Mouse (Mus musculus): Measurements from ENCODE around the gene Zbtb11. TPM values are rescaled to one million over a fixed set of nuclear protein-coding genes. Genes with fewer than 3 reads are reported as not detected.

Gene Zbtb11
- 17.6 and 19.0 TPM in 2 replicates for total RNA-seq (2012; rRNA removed)
- 10 to 100 TPM in 1 of 2 experiments, not detected in 1; 12.5 TPM for polyA plus RNA-seq (2012; ENCODE audit: insufficient read depth in 1 of 2, insufficient read length in 2 of 2, low read depth in 1 of 2, low replicate concordance in 2 of 2, missing spikeins in 1 of 2)

DNA sequence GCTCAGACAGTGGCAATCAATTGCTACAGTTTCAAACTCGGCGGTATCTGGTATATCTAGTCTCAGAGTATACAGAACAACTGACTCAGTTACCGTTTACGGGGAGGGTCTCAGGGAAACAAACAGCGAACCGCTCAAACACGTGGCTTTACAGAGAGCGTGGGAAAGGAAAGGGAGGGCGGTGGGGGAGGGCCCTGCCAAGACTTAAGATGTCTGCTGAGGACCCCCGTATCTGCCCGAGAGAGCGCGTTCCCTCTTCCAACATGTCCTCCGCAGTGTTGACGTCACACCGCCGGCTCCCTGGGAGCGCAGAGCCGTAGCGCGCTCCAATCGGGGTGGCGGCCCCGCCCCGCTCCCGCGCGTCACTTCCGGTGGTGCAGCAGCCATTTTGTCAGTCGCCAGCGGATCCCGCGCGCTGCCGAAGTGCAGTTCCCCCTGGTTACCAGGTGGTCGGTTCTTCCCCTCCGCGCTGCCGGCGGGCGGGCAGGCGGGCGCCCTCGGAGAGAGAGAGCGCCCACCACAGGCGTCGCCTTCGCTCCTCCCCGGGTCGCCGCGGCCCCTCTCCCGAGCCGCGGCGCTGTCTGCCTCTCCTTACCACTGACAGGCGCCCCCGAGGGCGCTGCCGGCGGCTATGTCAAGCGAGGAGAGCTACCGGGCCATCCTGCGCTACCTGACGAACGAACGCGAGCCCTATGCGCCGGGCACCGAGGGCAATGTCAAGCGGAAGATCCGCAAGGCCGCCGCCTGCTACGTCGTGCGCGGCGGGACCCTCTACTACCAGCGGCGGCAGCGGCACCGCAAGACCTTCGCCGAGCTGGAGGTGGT is at the start of gene Zbtb11:
Gene Zbtb11 (plus strand): TSS at position 453 of the 825 bp plus-strand sequence.
- Histone ChIP-seq H3K9ac (ENCODE audit: control insufficient read depth, low read depth, low read length, poor library complexity, severe bottlenecking) (peak within 1 kb of the TSS; percentile 77), H3K79me2 (ENCODE audit: control insufficient read depth, insufficient read depth, low read length, poor library complexity) (peaks cover 51% of the 10 kb centered on the region), H3K4me3 (ENCODE audit: control insufficient read depth in 1 of 2, insufficient read depth in 1 of 2, low read depth in 2 of 2, low read length in 2 of 2) (peak within 1 kb of the TSS; percentile 67 to 71), H3K9me3 (replicated peaks; ENCODE audit: insufficient read depth, low read length) (no peaks in the 10 kb centered on the region), H3K27me3 (ENCODE audit: control insufficient read depth in 1 of 2, insufficient read depth in 2 of 2, low read length in 2 of 2) (no peaks in the 10 kb centered on the region), H3K27ac (ENCODE audit: control insufficient read depth, low read depth, low read length) (peak within 1 kb of the TSS; percentile 85), H3K4me1 (ENCODE audit: control insufficient read depth in 1 of 2, insufficient read depth in 2 of 2, low read length in 2 of 2) (peaks cover 4 to 25% of the 10 kb centered on the region in 2 experiments), H3K36me3 (ENCODE audit: control insufficient read depth in 1 of 2, insufficient read depth in 2 of 2, low read length in 2 of 2) (peaks cover 26 to 56% of the 10 kb centered on the region in 2 experiments)
- TF ChIP-seq E2F4 (IDR thresholded peaks at IDR 0.05; ENCODE audit: borderline replicate concordance, low read depth, low read length) (peak; percentile 64; the same call in 1 of the 2 replicates), POLR2AphosphoS2 (IDR thresholded peaks at IDR 0.05; ENCODE audit: low read length) (peak; percentile 93), USF1 (IDR thresholded peaks at IDR 0.05; ENCODE audit: low read depth, low read length) (peak; percentile 78), HCFC1 (IDR thresholded peaks at IDR 0.05; ENCODE audit: low read depth, low read length) (peak; percentile 95), MXI1 (IDR thresholded peaks at IDR 0.05; ENCODE audit: low read depth, low read length) (peak; percentile 100), ETS1 (IDR thresholded peaks at IDR 0.05; ENCODE audit: low read depth, low read length) (peak; percentile 86), MAZ (IDR thresholded peaks at IDR 0.05; ENCODE audit: low read depth, low read length) (peak; percentile 91), SMC3 (IDR thresholded peaks at IDR 0.05; ENCODE audit: low read depth, low read length) (no peak; the same call in none of the 2 replicates), JUND (IDR thresholded peaks at IDR 0.05; ENCODE audit: low read depth, low read length) (no peak), ZC3H11A (IDR thresholded peaks at IDR 0.05; ENCODE audit: low read depth, low read length) (no peak), ZMIZ1 (IDR thresholded peaks at IDR 0.05; ENCODE audit: low read depth, low read length) (peak; percentile 67), MYB (IDR thresholded peaks at IDR 0.05; ENCODE audit: low read depth, low read length) (peak; percentile 69; the same call in 1 of the 2 replicates), EP300 (IDR thresholded peaks at IDR 0.05; ENCODE audit: low read depth in 1 of 2, low read length in 2 of 2) (peak in 1 of 2 experiments; percentile 50; a peak in 3 of 4 replicates), NRF1 (IDR thresholded peaks at IDR 0.05; ENCODE audit: insufficient read depth, low read depth, low read length, poor library complexity, severe bottlenecking) (peak; percentile 59), MAX (IDR thresholded peaks at IDR 0.05; ENCODE audit: low read length) (peak; percentile 99), NELFE (IDR thresholded peaks at IDR 0.05; ENCODE audit: low read depth, low read length) (peak; percentile 78), CTCF (IDR thresholded peaks at IDR 0.05 in 2 of 3, conservative IDR thresholded peaks at IDR 0.05 in 1 of 3; ENCODE audit: control insufficient read depth in 1 of 3, insufficient read depth in 1 of 3, low read depth in 2 of 3, low read length in 3 of 3, poor library complexity in 1 of 3, severe bottlenecking in 1 of 3) (no peak), POLR2AphosphoS5 (IDR thresholded peaks at IDR 0.05; ENCODE audit: borderline replicate concordance, low read depth, low read length) (peak; percentile 53; the same call in 1 of the 2 replicates), POLR2A (IDR thresholded peaks at IDR 0.05; ENCODE audit: control insufficient read depth in 1 of 2, insufficient read depth in 1 of 2, low read depth in 1 of 2, low read length in 2 of 2, poor library complexity in 1 of 2) (peak in 1 of 2 experiments; percentile 75), USF2 (IDR thresholded peaks at IDR 0.05; ENCODE audit: borderline replicate concordance in 1 of 2, insufficient read depth in 1 of 2, low read depth in 1 of 2, low read length in 2 of 2) (no peak), MYC (IDR thresholded peaks at IDR 0.05; ENCODE audit: low read depth, low read length) (peak; percentile 99), BHLHE40 (IDR thresholded peaks at IDR 0.05; ENCODE audit: borderline replicate concordance, low read depth, low read length) (0 out of 2 replicates have a peak, but pooled peaks have one; percentile 35), CHD2 (IDR thresholded peaks at IDR 0.05; ENCODE audit: low read length) (peak; percentile 64), SIN3A (IDR thresholded peaks at IDR 0.05; ENCODE audit: low read length) (peak; percentile 97), ZKSCAN1 (IDR thresholded peaks at IDR 0.05; ENCODE audit: low read depth, low read length) (no peak), MAFK (IDR thresholded peaks at IDR 0.05; ENCODE audit: borderline replicate concordance, low read depth, low read length) (0 out of 2 replicates have a peak, but pooled peaks have one; percentile 24), RCOR1 (IDR thresholded peaks at IDR 0.05; ENCODE audit: low read depth, low read length) (peak; percentile 72), GABPA (IDR thresholded peaks at IDR 0.05; ENCODE audit: low read depth, low read length) (no peak), MEF2A (IDR thresholded peaks at IDR 0.05; ENCODE audit: extremely low read depth, insufficient replicate concordance, low read depth, low read length, poor library complexity, severe bottlenecking) (no peak), TCF12 (IDR thresholded peaks at IDR 0.05; ENCODE audit: low read depth, low read length) (0 out of 2 replicates have a peak, but pooled peaks have one; percentile 30), KAT2A (conservative IDR thresholded peaks at IDR 0.05; ENCODE audit: low read depth, low read length) (peak; percentile 76), ZNF384 (IDR thresholded peaks at IDR 0.05; ENCODE audit: low read depth, low read length) (0 out of 2 replicates have a peak, but pooled peaks have one; percentile 8), ELF1 (IDR thresholded peaks at IDR 0.05; ENCODE audit: low read depth, low read length) (peak; percentile 63; the same call in 1 of the 2 replicates)
- DNase-seq (ENCODE audit: low read depth, low spot score) = peak; percentile 99

Measured in MEL (cell line).